Mouse (Mus musculus) midbrain, embryonic 11.5 days (tissue): ENCODE measurements at regions not wholly inside any gene's neighbourhood (a gene's known extent, or its start where the extent isn't known, plus 50 kb on each side); places are given as distances from the start of the nearest gene placed in this dataset.

Experiments used
- ATAC-seq: fragments of 200-750 bp; cut with Nextera tagmentation; 2 replicates; pipeline ENCODE4 v1.8.0; 2017; ENCODE audit warnings: moderate TSS enrichment, moderate library complexity; ENCODE audit not compliant: low FRiP score
- DNase-seq: peaks from one replicate; pipeline ENCODE4 v3.0.0; 2015; ENCODE audit warnings: low spot score; ENCODE audit errors: missing footprints
- H3K27ac ChIP-seq: fragments of 300-500 bp; sonication (generic); 2 replicates; pipeline ENCODE4 v1.5.1; 2014; ENCODE audit warnings: low read depth, low read length
- H3K27me3 ChIP-seq: fragments of 300-500 bp; sonication (generic); 2 replicates; pipeline ENCODE4 v1.6.1; 2014; ENCODE audit warnings: mild to moderate bottlenecking, low read length, moderate library complexity, mixed read lengths; ENCODE audit not compliant: control insufficient read depth, insufficient read depth
- H3K36me3 ChIP-seq: fragments of 300-500 bp; sonication (generic); 2 replicates; pipeline ENCODE4 v1.6.1; 2014; ENCODE audit warnings: mild to moderate bottlenecking, low read length, moderate library complexity, mixed read lengths; ENCODE audit not compliant: control insufficient read depth, insufficient read depth
- H3K4me1 ChIP-seq: fragments of 300-500 bp; sonication (generic); 2 replicates; pipeline ENCODE4 v1.6.1; 2014; ENCODE audit warnings: low read length; ENCODE audit not compliant: control insufficient read depth, insufficient read depth
- H3K4me2 ChIP-seq: fragments of 300-500 bp; sonication (generic); 2 replicates; pipeline ENCODE4 v1.6.1; 2014; ENCODE audit warnings: mild to moderate bottlenecking, moderate library complexity
- H3K4me3 ChIP-seq: fragments of 300-500 bp; sonication (generic); 2 replicates; pipeline ENCODE4 v1.5.1; 2014; ENCODE audit warnings: low read depth, low read length
- H3K9ac ChIP-seq: fragments of 300-500 bp; sonication (generic); 2 replicates; pipeline ENCODE4 v1.6.1; 2014; ENCODE audit warnings: low read length
- H3K9me3 ChIP-seq: fragments of 300-500 bp; sonication (generic); 2 replicates; pipeline ENCODE4 v1.6.1; 2016; ENCODE audit warnings: low read length; ENCODE audit not compliant: control insufficient read depth
- WGBS: fragments of 180-500 bp; shearing (Covaris S2); extraction: QIAGEN DNeasy Blood & Tissue Kit; methylation state at CpG from one replicate; pipeline ENCODE4 v1.1.7; 2014; 5-methylcytosine and 5-hydroxymethylcytosine counted together

DNA sequence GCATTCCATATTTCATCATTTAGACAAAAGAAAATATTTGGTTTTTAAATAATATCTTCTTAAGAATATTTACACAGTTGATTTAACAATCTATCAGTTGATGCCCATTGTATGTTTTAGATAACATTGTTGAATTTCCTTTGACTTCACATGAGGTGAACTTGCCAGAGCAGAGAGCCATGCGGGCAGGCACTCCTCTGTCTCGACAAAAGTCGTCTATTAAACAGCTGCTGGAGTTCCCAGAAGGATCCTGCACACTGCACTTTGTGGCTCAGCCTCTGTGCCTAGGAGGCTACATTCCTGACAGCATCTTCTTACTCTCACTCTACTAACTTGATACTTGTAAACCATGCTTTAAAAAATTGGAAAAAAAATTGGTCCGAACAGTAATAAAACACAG, 221.7 kb upstream of the Pde3a start:
- 82% methylated on average over 4 of the region's 4 CpGs for WGBS
- no peak overlapping the region for H3K4me3 ChIP-seq

DNA sequence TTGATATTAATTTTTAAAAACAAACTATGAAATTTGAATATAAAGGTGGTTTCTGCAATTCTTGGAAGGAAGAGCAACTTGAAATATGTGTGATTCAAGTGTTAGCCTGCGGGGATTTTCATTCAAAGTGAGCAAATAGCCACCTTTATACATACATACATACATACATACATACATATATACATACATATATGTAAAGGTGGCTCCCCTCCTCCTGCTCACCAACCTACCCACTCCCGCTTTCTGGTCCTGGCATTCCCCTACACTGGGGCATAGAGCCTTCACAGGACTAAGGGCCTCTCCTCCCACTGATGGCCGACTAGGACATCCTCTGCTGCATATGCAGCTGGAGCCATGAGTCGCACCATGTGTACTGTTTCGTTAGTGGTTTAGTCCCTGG, 221.3 kb upstream of the Pde3a start:
- Histone ChIP-seq H3K4me2 (no peak overlapping the region), H3K9ac (no peak overlapping the region), H3K27me3 (no peaks in the 10 kb centered on the region), H3K4me1 (no peaks in the 10 kb centered on the region), H3K36me3 (no peaks in the 10 kb centered on the region), H3K4me3 (no peak overlapping the region), H3K9me3 (no peaks in the 10 kb centered on the region), H3K27ac (no peak overlapping the region)
- no peak for ATAC-seq
- peak; percentile 41 for DNase-seq
- 90% methylated on average over 5 of the region's 5 CpGs for WGBS

More for the DNA sequence above, 221.7 kb upstream of the Pde3a start:
- Histone ChIP-seq H3K4me2 (no peak overlapping the region), H3K9ac (no peak overlapping the region), H3K27ac (no peak overlapping the region), H3K36me3 (no peaks in the 10 kb centered on the region), H3K27me3 (no peaks in the 10 kb centered on the region), H3K4me1 (no peaks in the 10 kb centered on the region), H3K9me3 (no peaks in the 10 kb centered on the region)
- DNase-seq (peak; percentile 76), ATAC-seq (no peak)

DNA sequence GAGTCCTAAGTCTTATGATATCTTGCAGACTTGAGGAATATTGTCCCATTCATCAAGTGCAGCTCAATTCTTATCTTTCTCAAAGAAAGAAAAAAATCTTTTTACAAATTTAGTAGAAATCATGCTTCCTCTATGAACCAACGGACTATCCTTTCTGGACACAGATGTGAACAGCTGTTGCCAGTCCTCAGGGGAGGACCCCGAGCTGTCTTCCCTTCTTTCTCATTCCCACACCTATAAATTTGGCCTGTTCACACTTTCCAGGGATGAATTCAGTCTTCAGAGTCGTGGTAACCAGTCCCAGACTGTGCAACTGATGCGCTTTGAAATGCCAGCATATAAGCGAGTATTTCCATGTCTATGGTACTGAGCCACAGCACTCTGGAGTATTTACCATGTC, 214.2 kb upstream of the Pde3a start:
- Histone ChIP-seq H3K36me3 (no peaks in the 10 kb centered on the region), H3K9me3 (no peaks in the 10 kb centered on the region), H3K9ac (no peak overlapping the region), H3K27ac (no peak overlapping the region), H3K27me3 (no peaks in the 10 kb centered on the region), H3K4me2 (no peak overlapping the region), H3K4me1 (no peaks in the 10 kb centered on the region), H3K4me3 (no peak overlapping the region)
- WGBS, result 87% methylated on average over 5 of the region's 5 CpGs
- ATAC-seq, result no peak
- DNase-seq, result peak; percentile 47

DNA sequence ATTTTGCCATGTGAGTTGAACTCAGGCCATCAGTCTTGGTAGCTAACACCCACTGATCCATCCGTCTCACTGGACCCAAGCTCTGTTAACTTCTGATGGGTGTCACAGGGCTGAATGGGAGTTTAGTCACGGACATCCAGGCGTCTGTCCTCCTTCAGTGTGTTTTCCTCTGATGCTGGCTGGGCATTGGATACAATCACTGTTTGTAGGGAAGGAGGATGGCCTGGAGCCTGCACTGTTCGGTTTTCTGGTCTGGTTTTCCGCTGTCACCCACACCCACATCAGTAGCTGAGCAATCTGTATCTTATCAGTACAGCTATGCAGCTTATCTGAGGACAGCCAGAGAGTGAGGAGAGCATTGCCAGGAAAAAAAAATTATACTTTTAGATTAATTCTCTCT, 207.7 kb upstream of the Pde3a start:
- Histone ChIP-seq H3K4me3 (no peak overlapping the region), H3K9me3 (no peaks in the 10 kb centered on the region), H3K27ac (no peak overlapping the region), H3K9ac (no peak overlapping the region), H3K4me1 (no peaks in the 10 kb centered on the region), H3K27me3 (no peaks in the 10 kb centered on the region), H3K36me3 (no peaks in the 10 kb centered on the region), H3K4me2 (no peak overlapping the region)
- DNase-seq, result peak; percentile 67
- ATAC-seq, result 0 out of 2 replicates have a peak, but pooled peaks have one; percentile 52
- WGBS, result 73% methylated on average over 5 of the region's 5 CpGs

DNA sequence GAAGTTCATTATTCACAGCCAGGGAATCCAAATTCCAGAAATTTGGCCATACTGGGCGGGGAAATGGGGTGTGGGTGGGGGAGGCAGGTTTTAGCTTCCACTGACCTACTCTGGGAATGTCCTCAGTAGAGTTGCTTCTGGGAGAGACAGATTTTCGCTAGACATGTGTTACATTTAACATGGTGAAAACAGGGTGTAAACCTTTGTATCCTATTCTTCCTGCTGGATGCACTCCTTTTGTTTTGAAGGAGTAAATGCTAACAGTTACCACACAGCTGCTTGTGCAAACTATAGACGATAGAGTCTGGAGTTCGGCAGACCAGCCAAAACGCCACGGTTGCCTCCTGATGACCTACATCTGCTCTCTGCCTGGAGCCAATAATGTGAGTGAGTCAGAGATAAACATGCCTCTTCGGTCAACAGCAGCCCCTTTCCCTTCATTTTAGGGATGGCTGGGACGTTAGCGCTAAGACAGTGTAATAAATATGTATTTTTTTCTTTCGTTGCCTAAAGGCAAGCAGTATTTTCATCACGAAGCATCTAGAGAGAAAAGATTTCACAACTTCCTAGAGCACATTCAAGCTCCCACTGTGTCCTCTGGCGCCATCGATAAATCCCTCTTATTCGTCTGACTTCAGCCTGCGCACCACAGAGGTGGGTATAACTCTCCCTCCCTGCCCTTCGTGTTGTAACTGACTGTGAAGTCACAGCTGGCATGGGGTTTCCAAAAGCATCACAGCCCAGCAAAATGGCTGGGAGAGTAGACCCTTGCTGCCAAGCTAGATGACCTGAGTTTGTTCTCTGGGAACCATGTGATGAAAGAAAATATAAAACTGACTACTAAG, 207.1 kb upstream of the Pde3a start:
- H3K9me3 ChIP-seq, result no peaks in the 10 kb centered on the region
- WGBS, result 86% methylated on average over 16 of the region's 16 CpGs
- peak; percentile 70 for DNase-seq

DNA sequence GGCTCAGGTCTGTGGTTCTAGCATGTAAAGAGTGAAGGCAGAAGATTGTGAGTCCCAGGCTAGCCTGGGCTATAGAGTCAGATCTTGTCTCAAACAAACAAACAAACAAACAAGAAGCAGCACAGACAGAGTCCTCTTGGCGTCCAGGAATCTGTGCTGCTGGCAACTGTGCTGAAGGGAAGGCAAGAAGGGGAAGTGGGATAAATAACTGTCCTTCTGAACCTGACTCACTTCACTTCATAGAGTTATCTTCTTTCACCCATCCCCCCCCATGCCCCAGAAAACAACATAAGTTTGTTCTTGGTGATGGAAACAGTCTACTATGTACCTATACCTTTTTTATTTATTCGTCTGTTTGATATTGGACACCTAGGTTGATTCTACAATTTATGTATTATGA, 200.8 kb upstream of the Pde3a start:
- no peaks in the 10 kb centered on the region for H3K9me3 ChIP-seq
- H3K27me3 ChIP-seq, result no peaks in the 10 kb centered on the region
- no peak overlapping the region for H3K4me3 ChIP-seq
- H3K4me1 ChIP-seq, result no peaks in the 10 kb centered on the region
- DNase-seq, result no peak
- H3K4me2 ChIP-seq, result no peak overlapping the region
- no peak for ATAC-seq
- no peaks in the 10 kb centered on the region for H3K36me3 ChIP-seq
- no peak overlapping the region for H3K27ac ChIP-seq
- WGBS, result 89% methylated on average over 2 of the region's 2 CpGs
- H3K9ac ChIP-seq, result no peak overlapping the region

More for the DNA sequence above, 207.1 kb upstream of the Pde3a start:
- Histone ChIP-seq H3K4me1 (no peaks in the 10 kb centered on the region), H3K27ac (no peak overlapping the region), H3K27me3 (no peaks in the 10 kb centered on the region), H3K36me3 (no peaks in the 10 kb centered on the region), H3K4me3 (no peak overlapping the region), H3K4me2 (no peak overlapping the region), H3K9ac (no peak overlapping the region)
- ATAC-seq, result no peak

DNA sequence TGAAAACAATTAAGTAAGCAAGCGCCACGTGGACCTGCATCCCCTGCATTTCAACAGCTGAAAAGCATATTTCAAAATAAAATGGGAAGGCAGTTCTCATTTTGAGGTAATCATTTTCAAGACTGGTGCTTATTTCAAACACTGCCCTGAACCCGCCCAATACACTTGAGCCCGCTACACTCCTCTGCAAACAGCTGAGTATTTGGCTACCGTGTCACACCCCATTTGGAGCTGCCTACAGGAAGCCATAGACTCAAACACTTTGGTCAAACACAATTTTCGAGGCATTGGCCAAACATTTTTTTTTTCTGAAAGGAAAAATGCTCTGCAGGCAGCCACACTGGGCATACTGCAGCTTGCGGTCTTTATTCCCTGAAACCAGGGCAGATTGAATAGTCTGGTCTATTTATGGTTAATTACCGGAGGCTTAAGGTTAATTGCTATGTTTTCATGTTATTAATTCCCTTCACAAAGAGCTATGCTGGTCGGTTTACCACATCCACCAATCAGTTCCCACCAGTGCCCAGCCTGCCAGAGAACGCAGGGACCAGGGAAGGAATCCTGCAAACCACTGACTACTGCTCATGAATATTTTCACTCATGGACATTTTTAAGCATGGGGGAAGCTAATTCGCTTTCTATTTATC, 198.9 kb upstream of the Pde3a start:
- no peaks in the 10 kb centered on the region for H3K9me3 ChIP-seq
- 74% methylated on average over 11 of the region's 11 CpGs for WGBS
- 0 out of 2 replicates have a peak, but pooled peaks have one; percentile 35 for ATAC-seq
- H3K27ac ChIP-seq, result no peak overlapping the region
- peak; percentile 17 for DNase-seq
- no peaks in the 10 kb centered on the region for H3K27me3 ChIP-seq
- no peak overlapping the region for H3K4me3 ChIP-seq
- H3K9ac ChIP-seq, result no peak overlapping the region
- H3K4me2 ChIP-seq, result no peak overlapping the region
- H3K4me1 ChIP-seq, result no peaks in the 10 kb centered on the region
- no peaks in the 10 kb centered on the region for H3K36me3 ChIP-seq

DNA sequence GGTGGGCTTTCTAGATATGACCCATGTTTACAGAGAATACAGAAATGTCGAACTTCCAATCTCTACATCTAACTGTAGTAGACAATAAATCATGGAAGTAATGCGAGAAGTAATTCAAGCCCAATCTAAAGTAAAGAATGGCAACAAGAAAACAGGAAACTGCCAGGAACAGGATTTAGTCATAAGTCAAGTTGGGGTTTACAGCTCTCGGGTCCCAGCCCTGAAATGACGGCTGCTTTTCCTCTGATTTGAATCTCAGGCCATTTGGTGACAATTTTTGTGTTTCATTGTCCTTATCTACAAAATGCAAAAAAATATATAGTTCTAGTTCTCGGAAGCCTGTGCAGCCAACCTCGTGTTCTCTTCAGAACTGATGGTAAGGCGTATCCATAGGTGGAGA, 195.0 kb upstream of the Pde3a start:
- ATAC-seq (no peak), DNase-seq (peak; percentile 73)
- Histone ChIP-seq H3K27me3 (no peaks in the 10 kb centered on the region), H3K9me3 (no peaks in the 10 kb centered on the region), H3K27ac (no peak overlapping the region), H3K4me2 (no peak overlapping the region), H3K4me3 (no peak overlapping the region), H3K4me1 (no peaks in the 10 kb centered on the region), H3K36me3 (no peaks in the 10 kb centered on the region), H3K9ac (no peak overlapping the region)
- WGBS, result 92% methylated on average over 7 of the region's 7 CpGs

DNA sequence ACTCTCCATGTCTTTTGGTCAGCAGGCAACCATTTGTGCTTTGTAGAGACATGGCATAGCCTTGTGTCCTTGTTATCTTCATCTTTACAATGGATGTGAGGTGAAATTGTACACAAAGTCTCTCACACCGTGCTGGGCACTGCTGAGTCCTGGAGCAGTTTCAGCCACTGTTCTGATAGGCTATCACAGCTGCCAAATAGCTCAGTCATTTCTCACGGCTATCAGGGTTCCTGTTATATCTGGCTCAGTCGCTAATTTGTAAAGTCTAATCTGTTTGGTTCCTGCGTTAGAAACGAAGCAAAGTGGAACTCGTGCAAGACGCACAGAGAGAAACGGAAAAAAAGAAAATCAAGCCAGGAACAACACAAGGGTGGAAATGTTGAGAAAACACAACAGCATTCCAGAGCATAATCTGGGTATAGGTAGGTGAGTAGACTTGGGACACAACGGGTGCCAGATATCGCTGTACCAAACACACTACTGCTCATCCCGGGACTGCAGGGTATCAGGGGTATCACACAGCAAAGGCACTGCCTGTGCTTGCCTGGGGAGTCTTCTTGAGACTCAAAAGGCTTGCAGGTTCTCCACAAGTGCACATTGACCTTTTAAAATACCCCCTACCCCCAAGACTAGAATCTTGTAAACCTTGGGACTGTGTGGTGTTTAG, 189.7 kb upstream of the Pde3a start:
- H3K36me3 ChIP-seq, result no peaks in the 10 kb centered on the region
- DNase-seq (peak; percentile 33), ATAC-seq (no peak)
- no peak overlapping the region for H3K4me2 ChIP-seq
- no peak overlapping the region for H3K27ac ChIP-seq
- no peaks in the 10 kb centered on the region for H3K27me3 ChIP-seq
- no peaks in the 10 kb centered on the region for H3K4me1 ChIP-seq
- H3K4me3 ChIP-seq, result no peak overlapping the region
- 96% methylated on average over 11 of the region's 11 CpGs for WGBS
- H3K9ac ChIP-seq, result no peak overlapping the region
- no peaks in the 10 kb centered on the region for H3K9me3 ChIP-seq
